Mouse (Mus musculus) forebrain, embryonic 13.5 days (tissue): ENCODE measurements at regions not wholly inside any gene's neighbourhood (a gene's known extent, or its start where the extent isn't known, plus 50 kb on each side); places are given as distances from the start of the nearest gene placed in this dataset.

ENCODE experiments used
- ATAC-seq: fragments of 200-750 bp; cut with Nextera tagmentation; 2 replicates; pipeline ENCODE4 v1.8.0; 2017
- H3K27ac ChIP-seq: fragments of 300-500 bp; sonication (generic); 2 replicates; pipeline ENCODE4 v1.5.1; 2015; ENCODE audit warnings: inconsistent platforms, mild to moderate bottlenecking, moderate library complexity
- H3K27me3 ChIP-seq: fragments of 300-500 bp; sonication (generic); 2 replicates; pipeline ENCODE4 v1.6.1; 2015; ENCODE audit warnings: mild to moderate bottlenecking, inconsistent platforms
- H3K36me3 ChIP-seq: fragments of 300-500 bp; sonication (generic); 2 replicates; pipeline ENCODE4 v1.6.1; 2015; ENCODE audit warnings: mild to moderate bottlenecking, inconsistent platforms; ENCODE audit not compliant: poor library complexity, severe bottlenecking
- H3K4me1 ChIP-seq: fragments of 300-500 bp; sonication (generic); 2 replicates; pipeline ENCODE4 v1.6.1; 2015; ENCODE audit warnings: inconsistent platforms
- H3K4me2 ChIP-seq: fragments of 300-500 bp; sonication (generic); 2 replicates; pipeline ENCODE4 v1.6.1; 2015; ENCODE audit warnings: inconsistent platforms, mild to moderate bottlenecking, moderate library complexity
- H3K4me3 ChIP-seq: fragments of 300-500 bp; sonication (generic); 2 replicates; pipeline ENCODE4 v1.5.1; 2015; ENCODE audit warnings: mild to moderate bottlenecking, inconsistent platforms
- H3K9ac ChIP-seq: fragments of 300-500 bp; sonication (generic); 2 replicates; pipeline ENCODE4 v1.6.1; 2015; ENCODE audit warnings: mild to moderate bottlenecking, inconsistent platforms
- H3K9me3 ChIP-seq: fragments of 300-500 bp; sonication (generic); replicated peaks from 2 replicates; pipeline ENCODE4 v1.6.1; 2016; ENCODE audit warnings: inconsistent platforms
- WGBS: fragments of 180-500 bp; shearing (Covaris S2); methylation state at CpG from one replicate; pipeline ENCODE4 v1.1.7; 2015; 5-methylcytosine and 5-hydroxymethylcytosine counted together

DNA sequence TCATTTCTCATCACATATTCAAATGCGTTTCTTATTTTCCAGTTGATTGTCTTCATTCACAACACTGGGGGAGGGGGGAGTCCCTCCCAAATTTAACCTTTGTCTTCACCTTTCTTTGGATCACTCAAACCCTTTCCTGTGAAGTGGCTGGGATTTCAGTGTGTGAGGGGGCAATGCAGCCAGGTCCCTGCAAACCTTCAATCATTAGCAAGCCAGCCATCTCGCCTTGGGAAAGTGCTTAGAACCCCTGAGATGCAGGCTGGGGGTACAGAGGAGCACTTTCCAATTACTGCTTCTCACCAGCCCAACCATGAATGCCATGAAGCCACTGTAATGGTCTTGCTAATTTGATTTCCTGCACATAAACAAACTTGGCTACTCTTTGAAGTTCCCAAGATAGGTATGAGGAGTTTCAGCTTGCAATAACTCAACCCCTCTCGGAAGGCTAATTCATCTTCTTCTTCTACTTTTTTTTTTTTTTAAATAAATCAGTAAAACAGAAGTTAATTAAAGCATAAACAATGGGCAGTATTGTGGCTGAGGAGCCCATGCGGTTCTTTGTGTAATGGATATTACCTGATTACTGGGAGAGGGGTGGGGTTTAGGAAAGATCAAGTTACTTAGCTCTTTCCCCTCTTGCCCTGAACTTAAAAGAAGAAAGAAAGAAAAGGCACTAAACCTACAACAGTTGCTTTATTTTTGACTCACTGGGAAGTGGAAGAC, 486.3 kb downstream of the 1700129C05Rik start:
- H3K36me3 ChIP-seq: no peaks in the 10 kb centered on the region
- no peak overlapping the region for H3K4me3 ChIP-seq
- WGBS: 5% methylated on average over 4 of the region's 4 CpGs
- H3K9me3 ChIP-seq: no peaks in the 10 kb centered on the region
- no peak for ATAC-seq
- H3K27ac ChIP-seq: no peak overlapping the region
- no peak overlapping the region for H3K4me2 ChIP-seq
- H3K9ac ChIP-seq: no peak overlapping the region
- no peaks in the 10 kb centered on the region for H3K27me3 ChIP-seq
- peaks cover 12% of the 10 kb centered on the region for H3K4me1 ChIP-seq

GRCm38 (mm10) chr14:58653026-58653425, 489.7 kb downstream of the 1700129C05Rik start:
- Histone ChIP-seq H3K4me1 (peaks cover 12% of the 10 kb centered on the region), H3K9ac (no peak overlapping the region), H3K27me3 (peaks cover 4% of the 10 kb centered on the region; the same call in 1 of the 2 replicates), H3K9me3 (no peaks in the 10 kb centered on the region), H3K27ac (no peak overlapping the region), H3K36me3 (no peaks in the 10 kb centered on the region), H3K4me3 (no peak overlapping the region), H3K4me2 (no peak overlapping the region)
- ATAC-seq: no peak
- whole genome bisulfite sequencing: 78% methylated on average over 1 of the region's 1 CpGs

DNA sequence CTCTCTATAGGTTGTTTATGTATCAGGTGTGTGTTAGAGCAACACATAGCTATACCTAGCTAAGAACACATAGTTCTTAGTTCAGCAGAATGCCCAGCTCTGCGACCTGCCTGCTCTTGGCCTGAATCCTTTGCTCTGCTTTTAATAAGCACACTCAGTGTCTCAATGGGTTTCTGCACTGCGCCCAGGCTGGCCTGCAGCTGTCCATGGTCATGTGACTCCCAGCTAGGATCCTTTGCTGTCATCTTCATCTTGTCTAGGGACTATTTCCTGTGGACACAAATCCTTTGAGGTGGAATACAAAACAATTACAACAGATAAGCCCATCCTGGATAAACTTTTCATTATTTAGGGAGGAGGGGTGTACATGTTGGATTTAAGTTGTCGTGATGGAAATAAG, 490.7 kb downstream of the 1700129C05Rik start:
- Histone ChIP-seq H3K4me2 (no peak overlapping the region), H3K4me3 (no peak overlapping the region), H3K27me3 (peaks cover 4% of the 10 kb centered on the region; the same call in 1 of the 2 replicates), H3K9ac (no peak overlapping the region), H3K27ac (no peak overlapping the region), H3K9me3 (no peaks in the 10 kb centered on the region), H3K4me1 (peaks cover 10% of the 10 kb centered on the region), H3K36me3 (no peaks in the 10 kb centered on the region)
- 87% methylated on average over 3 of the region's 3 CpGs for WGBS
- no peak for ATAC-seq

DNA sequence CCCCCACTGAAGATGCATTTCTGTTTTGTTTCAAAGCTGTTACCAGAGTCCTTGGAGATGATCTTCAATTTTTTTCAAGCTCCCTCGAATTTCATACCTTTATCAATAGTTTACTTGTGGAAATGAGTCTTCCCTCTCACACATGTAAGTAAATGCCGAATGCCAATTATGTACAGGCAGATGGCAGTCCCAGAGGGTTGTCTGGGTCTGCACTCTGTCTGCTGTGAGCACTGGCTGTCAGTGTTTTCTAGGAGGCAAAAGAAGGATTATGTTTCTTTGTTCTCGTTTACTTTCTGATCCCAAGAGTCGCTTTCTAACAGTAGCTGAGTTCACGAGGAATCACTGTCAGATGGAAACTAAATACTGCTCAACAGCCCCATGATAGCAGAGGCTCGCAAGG, 491.5 kb downstream of the 1700129C05Rik start:
- H3K9ac ChIP-seq: no peak overlapping the region
- H3K4me1 ChIP-seq: peaks cover 2% of the 10 kb centered on the region
- H3K4me2 ChIP-seq: no peak overlapping the region
- no peaks in the 10 kb centered on the region for H3K9me3 ChIP-seq
- no peaks in the 10 kb centered on the region for H3K36me3 ChIP-seq
- H3K27ac ChIP-seq: peak overlapping the region; percentile 19; the same call in 1 of the 2 replicates
- H3K27me3 ChIP-seq: peaks cover 4% of the 10 kb centered on the region; the same call in 1 of the 2 replicates
- no peak for ATAC-seq
- H3K4me3 ChIP-seq: no peak overlapping the region
- WGBS: 41% methylated on average over 6 of the region's 6 CpGs

- Histone ChIP-seq H3K4me3 (no peak overlapping the region), H3K9ac (no peak overlapping the region), H3K9me3 (no peaks in the 10 kb centered on the region), H3K4me1 (peaks cover 18% of the 10 kb centered on the region), H3K27me3 (peaks cover 51% of the 10 kb centered on the region), H3K4me2 (peak overlapping the region; percentile 23; the same call in 1 of the 2 replicates), H3K36me3 (no peaks in the 10 kb centered on the region), H3K27ac (no peak overlapping the region)
- 33% methylated on average over 7 of the region's 7 CpGs for WGBS
- ATAC-seq: peak; percentile 46
Observed at GRCm38 (mm10) chr14:58638337-58638696, 504.4 kb downstream of the 1700129C05Rik start.

GRCm38 (mm10) chr14:58637405-58638336, 505.0 kb downstream of the 1700129C05Rik start:
- H3K4me1 ChIP-seq: peaks cover 18% of the 10 kb centered on the region
- peaks cover 57% of the 10 kb centered on the region for H3K27me3 ChIP-seq

GRCm38 (mm10) chr14:58631221-58631620, 511.5 kb downstream of the 1700129C05Rik start:
- H3K27ac ChIP-seq: no peak overlapping the region
- WGBS: 51% methylated on average over 9 of the region's 9 CpGs
- no peak overlapping the region for H3K9ac ChIP-seq
- H3K27me3 ChIP-seq: peaks cover 56% of the 10 kb centered on the region
- no peak overlapping the region for H3K4me3 ChIP-seq
- ATAC-seq: no peak
- H3K4me1 ChIP-seq: no peaks in the 10 kb centered on the region
- no peak overlapping the region for H3K4me2 ChIP-seq
- no peaks in the 10 kb centered on the region for H3K9me3 ChIP-seq
- H3K36me3 ChIP-seq: no peaks in the 10 kb centered on the region

More at GRCm38 (mm10) chr14:58637405-58638336, 505.0 kb downstream of the 1700129C05Rik start:
- Histone ChIP-seq H3K4me3 (no peak overlapping the region), H3K36me3 (no peaks in the 10 kb centered on the region), H3K9ac (no peak overlapping the region), H3K9me3 (no peaks in the 10 kb centered on the region), H3K4me2 (peak overlapping the region; percentile 23), H3K27ac (no peak overlapping the region)
- peak; percentile 88 for ATAC-seq
- 8% methylated on average over 13 of the region's 13 CpGs for WGBS

DNA sequence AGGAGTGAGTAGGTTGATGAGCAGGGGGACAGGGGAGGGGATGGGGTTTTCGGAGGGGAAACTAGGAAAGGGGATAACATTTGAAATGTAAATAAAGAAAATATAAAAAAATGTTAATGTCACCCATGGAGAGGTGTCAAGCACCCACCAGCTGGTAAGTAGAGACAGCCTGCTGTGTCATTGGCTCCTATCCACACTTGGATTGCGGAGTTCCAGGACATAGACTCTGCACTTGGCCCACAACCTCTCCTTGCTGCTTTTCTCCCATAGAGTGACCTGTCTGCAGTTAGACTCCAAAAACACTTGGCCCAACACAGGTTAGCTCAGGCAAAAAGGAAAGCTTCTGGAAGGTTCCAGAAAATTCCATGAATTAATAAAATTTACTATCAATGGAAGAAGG, 514.4 kb downstream of the 1700129C05Rik start:
- H3K4me3 ChIP-seq: no peak overlapping the region
- no peak overlapping the region for H3K27ac ChIP-seq
- H3K36me3 ChIP-seq: no peaks in the 10 kb centered on the region
- 91% methylated on average over 2 of the region's 2 CpGs for WGBS
- H3K27me3 ChIP-seq: peaks cover 30% of the 10 kb centered on the region
- no peak for ATAC-seq
- no peaks in the 10 kb centered on the region for H3K4me1 ChIP-seq
- no peak overlapping the region for H3K9ac ChIP-seq
- H3K9me3 ChIP-seq: no peaks in the 10 kb centered on the region
- H3K4me2 ChIP-seq: no peak overlapping the region

GRCm38 (mm10) chr14:58626506-58627256, 516.0 kb downstream of the 1700129C05Rik start:
- Histone ChIP-seq H3K4me3 (no peak overlapping the region), H3K4me2 (no peak overlapping the region), H3K9me3 (no peaks in the 10 kb centered on the region), H3K4me1 (no peaks in the 10 kb centered on the region), H3K27ac (no peak overlapping the region), H3K9ac (no peak overlapping the region), H3K36me3 (no peaks in the 10 kb centered on the region), H3K27me3 (peaks cover 20% of the 10 kb centered on the region)
- 88% methylated on average over 5 of the region's 5 CpGs for WGBS
- no peak for ATAC-seq

GRCm38 (mm10) chr14:58620186-58620585, 522.5 kb downstream of the 1700129C05Rik start:
- Histone ChIP-seq H3K9ac (no peak overlapping the region), H3K4me3 (no peak overlapping the region), H3K4me1 (no peaks in the 10 kb centered on the region), H3K27me3 (0 out of 2 replicates have a peak, but pooled peaks cover 5% of the 10 kb centered on the region), H3K27ac (no peak overlapping the region), H3K36me3 (no peaks in the 10 kb centered on the region), H3K4me2 (no peak overlapping the region), H3K9me3 (no peaks in the 10 kb centered on the region)
- ATAC-seq: no peak
- 90% methylated on average over 2 of the region's 2 CpGs for WGBS

DNA sequence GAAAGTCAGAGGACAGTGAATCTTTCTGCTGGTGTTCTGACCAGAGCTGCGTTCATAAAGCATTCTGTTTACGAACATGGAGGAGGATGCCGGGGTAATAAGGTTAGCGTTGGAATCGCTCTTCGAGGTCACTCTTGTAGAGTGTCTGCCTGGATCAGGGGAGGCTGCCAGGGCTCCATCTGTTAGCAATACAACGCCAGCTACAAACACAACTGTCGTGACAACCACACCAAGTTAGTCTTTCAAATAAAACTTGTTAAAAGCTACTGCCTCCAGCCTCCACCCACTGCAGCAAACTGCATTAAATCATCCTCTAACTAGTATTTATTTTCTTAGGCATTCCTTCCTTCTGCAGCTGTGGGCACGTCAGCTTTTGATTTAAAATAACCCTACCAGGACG, 525.0 kb downstream of the 1700129C05Rik start:
- Histone ChIP-seq H3K4me3 (no peak overlapping the region), H3K36me3 (no peaks in the 10 kb centered on the region), H3K9ac (no peak overlapping the region), H3K4me2 (no peak overlapping the region), H3K27ac (no peak overlapping the region), H3K27me3 (0 out of 2 replicates have a peak, but pooled peaks cover under 1% of the 10 kb centered on the region), H3K9me3 (no peaks in the 10 kb centered on the region), H3K4me1 (no peaks in the 10 kb centered on the region)
- WGBS: 89% methylated on average over 10 of the region's 10 CpGs
- ATAC-seq: no peak
